Comparison of ENCODE assay signal across 7 mouse cellular contexts in genomic region chr1:128357452-128357851, GRCm38 (mm10). TPM values are rescaled to one million over a fixed set of nuclear protein-coding genes. Genes with fewer than 3 reads are reported as not detected.
DNase-seq lines count a peak whose midpoint lies in the region; ATAC-seq and TF ChIP-seq lines count a peak whose summit lies in the region.

No protein-coding gene starts in this region.

- no peaks in the 10 kb centered on the region for H3K9me3 ChIP-seq in hindbrain, postnatal 0 days (ENCODE audit: low read length)
- no peaks in the 10 kb centered on the region for H3K9me3 ChIP-seq in neural tube, embryonic 11.5 days (ENCODE audit: control insufficient read depth, low read length)

- no peak for DNase-seq in spleen, adult 2 months (ENCODE audit: low read depth in 1 of 2, low spot score in 2 of 2)
- no peak for DNase-seq in spleen, adult 12 weeks (ENCODE audit: low spot score)
- DNase-seq in c-Kit-positive CD71-negative TER-119-negative erythroid progenitor cells, embryonic 14.5 days (ENCODE audit: low read depth), result peak; percentile 35
- DNase-seq in hindbrain, postnatal 0 days (ENCODE audit: low spot score), result no peak
- no peak for DNase-seq in neural tube, embryonic 11.5 days (ENCODE audit: low spot score)
- DNase-seq in layer of hippocampus, adult 9-10 months (ENCODE audit: low spot score), result no peak
- no peak for DNase-seq in urinary bladder, postnatal 14 days (ENCODE audit: low spot score)

- peak overlapping the region; percentile 19; the same call in 1 of the 2 replicates for H3K4me3 ChIP-seq in spleen, adult 2 months (ENCODE audit: extremely low read depth, insufficient read depth, insufficient read length)
- H3K4me3 ChIP-seq in hindbrain, postnatal 0 days (ENCODE audit: low read length), result no peak overlapping the region
- no peak overlapping the region for H3K4me3 ChIP-seq in neural tube, embryonic 11.5 days (ENCODE audit: low read depth, low read length)

- peak overlapping the region; percentile 84 for H3K4me2 ChIP-seq in hindbrain, postnatal 0 days (ENCODE audit: low read depth, low read length)
- H3K4me2 ChIP-seq in neural tube, embryonic 11.5 days (ENCODE audit: low read depth), result peak overlapping the region; percentile 49

- H3K9ac ChIP-seq in hindbrain, postnatal 0 days (replicated peaks; ENCODE audit: low read length), result no peak overlapping the region
- peak overlapping the region; percentile 5; the same call in 1 of the 2 replicates for H3K9ac ChIP-seq in neural tube, embryonic 11.5 days (ENCODE audit: low read length)

- no peaks in the 10 kb centered on the region for H3K27me3 ChIP-seq in spleen, adult 2 months (ENCODE audit: control insufficient read depth, insufficient read depth, low read length)
- H3K27me3 ChIP-seq in hindbrain, postnatal 0 days (ENCODE audit: insufficient read depth, low read length), result no peaks in the 10 kb centered on the region
- no peaks in the 10 kb centered on the region for H3K27me3 ChIP-seq in neural tube, embryonic 11.5 days (ENCODE audit: control insufficient read depth, insufficient read depth, low read length)

- H3K27ac ChIP-seq in spleen, adult 2 months (ENCODE audit: insufficient read depth, low read length), result 0 out of 2 replicates have a peak overlapping the region, but pooled peaks have one; percentile 4
- H3K27ac ChIP-seq in hindbrain, postnatal 0 days, result no peak overlapping the region
- no peak overlapping the region for H3K27ac ChIP-seq in neural tube, embryonic 11.5 days (ENCODE audit: low read depth, low read length)

- TF ChIP-seq CTCF in spleen, adult 2 months (IDR thresholded peaks at IDR 0.05; ENCODE audit: extremely low read depth, insufficient read depth, insufficient read length, insufficient replicate concordance), result no peak
- no peak for TF ChIP-seq CTCF in hindbrain, postnatal 0 days (IDR thresholded peaks at IDR 0.05; ENCODE audit: low read depth)

- WGBS in spleen, adult 2 months, result 14% methylated on average over 3 of the region's 3 CpGs
- WGBS in hindbrain, postnatal 0 days, result 49% methylated on average over 3 of the region's 3 CpGs
- WGBS in neural tube, embryonic 11.5 days, result 71% methylated on average over 3 of the region's 3 CpGs

- TF ChIP-seq POLR2A in spleen, adult 2 months (IDR thresholded peaks at IDR 0.05; ENCODE audit: low read depth, low read length), result no peak

- ATAC-seq in hindbrain, postnatal 0 days, result no peak
- ATAC-seq in neural tube, embryonic 11.5 days (ENCODE audit: insufficient read depth, low FRiP score, low TSS enrichment), result no peak

- H3K4me1 ChIP-seq in spleen, adult 2 months (ENCODE audit: control insufficient read depth, insufficient read depth, insufficient read length), result peaks cover 13% of the 10 kb centered on the region
- H3K4me1 ChIP-seq in hindbrain, postnatal 0 days (ENCODE audit: insufficient read depth, low read length), result no peaks in the 10 kb centered on the region; the same call in 1 of the 2 replicates
- 0 out of 2 replicates have a peak, but pooled peaks cover 3% of the 10 kb centered on the region for H3K4me1 ChIP-seq in neural tube, embryonic 11.5 days (ENCODE audit: control insufficient read depth, insufficient read depth, low read length)

- peaks cover 16% of the 10 kb centered on the region for H3K36me3 ChIP-seq in spleen, adult 2 months (ENCODE audit: control insufficient read depth, insufficient read depth, low read length)
- peaks cover 6% of the 10 kb centered on the region; the same call in 1 of the 2 replicates for H3K36me3 ChIP-seq in hindbrain, postnatal 0 days (ENCODE audit: insufficient read depth, low read length)
- peaks cover 4% of the 10 kb centered on the region for H3K36me3 ChIP-seq in neural tube, embryonic 11.5 days (ENCODE audit: control insufficient read depth, insufficient read depth, low read length)

RNA-seq across cellular contexts. Expression of gene Mcm6, which starts 2.0 kb away (rescaled TPM):
- polyA plus RNA-seq in spleen, adult 2 months (2012; rRNA removed), result 16.2 and 16.9 TPM in 2 replicates
- total RNA-seq in hindbrain, postnatal 0 days (2014; rRNA removed), result 59.0 and 77.3 TPM in 2 replicates
- 58.6 and 59.1 TPM in 2 replicates for polyA plus RNA-seq in hindbrain, postnatal 0 days (2015; fragmentation: Nextera tagmentation; extraction: Ambion mirVana)
- 292 and 301 TPM in 2 replicates for polyA plus RNA-seq in neural tube, embryonic 11.5 days (2014; fragmentation: Nextera tagmentation; extraction: Ambion mirVana)

RNA-seq across cellular contexts. Expression of gene Lct, which starts 29.3 kb away (rescaled TPM):
- 0.05 and 0.06 TPM in 2 replicates for polyA plus RNA-seq in spleen, adult 2 months (2012; rRNA removed)
- 0.26 and 1.0 TPM in 2 replicates for total RNA-seq in hindbrain, postnatal 0 days (2014; rRNA removed)
- polyA plus RNA-seq in hindbrain, postnatal 0 days (2015; fragmentation: Nextera tagmentation; extraction: Ambion mirVana), result 0.78 and 0.85 TPM in 2 replicates
- 0.24 and 0.40 TPM in 2 replicates for polyA plus RNA-seq in neural tube, embryonic 11.5 days (2014; fragmentation: Nextera tagmentation; extraction: Ambion mirVana)

RNA-seq across cellular contexts. Expression of gene Dars, which starts 59.7 kb away (rescaled TPM):
- 5.5 and 7.6 TPM in 2 replicates for polyA plus RNA-seq in spleen, adult 2 months (2012; rRNA removed)
- 53.8 and 64.0 TPM in 2 replicates for total RNA-seq in hindbrain, postnatal 0 days (2014; rRNA removed)
- polyA plus RNA-seq in hindbrain, postnatal 0 days (2015; fragmentation: Nextera tagmentation; extraction: Ambion mirVana), result 130 and 139 TPM in 2 replicates
- 127 and 133 TPM in 2 replicates for polyA plus RNA-seq in neural tube, embryonic 11.5 days (2014; fragmentation: Nextera tagmentation; extraction: Ambion mirVana)

Comparison
In these comparisons a context has a peak if more than half of its experiments do, and no peak if none do; other contexts are left out.
1. RNA of gene Dars, which starts 59.7 kb away (polyA plus RNA-seq): 130 to 139 TPM in hindbrain, postnatal 0 days and 127 to 133 TPM in neural tube, embryonic 11.5 days; 5.5 to 7.6 TPM in spleen, adult 2 months; every median in the first group is over 10 times any median in the second.